Mouse (Mus musculus) CD8-positive naive resting alpha-beta T cell, adult 2 months (primary cell): Measurements from ENCODE around the gene Tsc22d3.
A peak's percentile ranks its signal among the peaks of the same experiment; 100 is the strongest.
"Not testable (repeated sequence)": the region's sequence is repeated elsewhere in the genome, so short reads cannot be mapped to it uniquely, and the experiment has no call there.

ENCODE experiments used
- DNase-seq, 2 experiments: peaks; one replicate each; pipeline ENCODE4 v3.0.0; 2022; ENCODE audit warnings: low read depth in 2 of 2, low spot score in 2 of 2

Gene Tsc22d3

GRCm38 (mm10) chrX:140503905-140504304 lies 96.6 kb downstream of the Tsc22d3 start:
- DNase-seq, result peak; percentile 55 to 70

- DNase-seq, result no peak
These were observed 98.8 kb downstream of the Tsc22d3 start for GRCm38 (mm10) chrX:140501401-140502301.

GRCm38 (mm10) chrX:140500306-140500705 lies 100.2 kb downstream of the Tsc22d3 start:
- no peak for DNase-seq

DNA sequence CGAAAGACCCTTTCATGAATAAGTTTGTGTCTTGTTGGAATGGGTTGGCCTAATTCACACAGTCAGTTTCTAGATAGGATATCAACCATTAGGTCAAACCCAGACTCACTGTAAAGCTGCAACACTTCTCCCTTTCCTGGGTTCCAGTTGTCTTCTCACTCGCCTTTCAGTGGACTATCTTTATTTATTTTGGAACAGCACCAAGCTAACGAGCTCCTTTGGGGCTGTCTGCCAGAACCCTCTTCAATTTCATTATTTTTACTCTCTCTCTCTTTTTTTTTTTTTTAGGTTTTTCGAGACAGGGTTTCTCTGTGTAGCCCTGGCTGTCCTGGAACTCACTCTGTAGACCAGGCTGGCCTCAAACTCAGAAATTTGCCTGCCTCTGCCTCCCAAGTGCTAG lies 102.0 kb downstream of the Tsc22d3 start:
- DNase-seq, result not testable (repeated sequence)

DNA sequence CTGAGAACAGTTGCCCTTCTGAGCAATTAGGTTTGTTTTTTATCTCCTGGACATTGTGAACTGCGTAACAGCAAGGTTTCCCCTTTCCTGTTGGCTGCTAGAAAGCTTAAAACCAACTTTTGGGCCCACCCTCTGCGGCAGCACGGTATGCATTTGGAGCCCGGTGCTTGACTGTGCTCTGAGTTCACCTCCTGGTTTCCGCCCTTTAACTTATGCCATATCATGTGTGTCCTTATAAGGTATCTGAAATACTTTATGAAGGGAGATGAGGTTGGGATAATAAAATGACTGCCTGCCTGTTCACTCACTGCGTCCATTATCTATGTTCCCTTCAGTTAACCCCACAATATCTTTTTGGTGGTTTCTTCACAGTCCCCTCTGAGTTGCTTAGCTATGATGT lies 106.3 kb downstream of the Tsc22d3 start:
- DNase-seq, result no peak

DNA sequence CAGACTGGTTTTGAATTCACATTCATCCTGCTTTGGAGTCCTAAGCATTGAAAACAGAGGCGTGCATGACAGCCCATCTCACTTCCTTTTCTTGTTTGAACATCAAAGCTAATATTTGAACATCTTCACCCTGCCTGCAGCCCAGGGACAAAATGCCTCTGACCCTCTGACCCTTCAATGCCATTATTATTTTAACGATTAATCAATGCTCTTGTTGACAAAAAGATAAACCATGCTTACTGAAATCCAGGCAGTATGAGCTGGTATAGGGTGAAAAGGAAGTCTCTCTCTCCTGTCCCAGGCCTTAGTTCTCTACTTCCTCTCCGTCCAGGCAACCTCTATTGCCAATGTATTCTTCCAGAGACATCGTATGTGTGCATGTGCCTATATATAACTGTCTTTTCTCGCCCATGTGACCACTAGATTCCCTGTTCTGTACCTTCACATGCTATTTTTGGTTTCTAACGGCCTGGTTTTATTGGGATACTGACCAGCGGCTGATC lies 106.9 kb downstream of the Tsc22d3 start:
- DNase-seq, result no peak

GRCm38 (mm10) chrX:140491884-140492571 lies 108.4 kb downstream of the Tsc22d3 start:
- DNase-seq, result peak in 1 of 2 experiments; percentile 37

GRCm38 (mm10) chrX:140490203-140490602 lies 110.3 kb downstream of the Tsc22d3 start:
- DNase-seq, result no peak
